Mouse (Mus musculus) frontal cortex, postnatal 10 days (tissue): ENCODE data around the gene Podxl2.

Experiments used
- DNase-seq, 2 experiments: peaks; one replicate each; pipeline ENCODE4 v3.0.0; 2022; ENCODE audit warnings: low spot score in 2 of 2, mixed read lengths in 1 of 2

Podxl2 gene

GRCm38 (mm10) chr6:88874868-88875508, at the start of gene Podxl2:
TSS of gene Podxl2 (minus strand) at chr6:88875044.
- DNase-seq = peak; percentile 76 to 85

GRCm38 (mm10) chr6:88918802-88919201, 44.0 kb upstream of the Podxl2 start:
- no peak for DNase-seq

- peak in 1 of 2 experiments; percentile 43 for DNase-seq
These were observed 41.3 kb upstream of the Podxl2 start for GRCm38 (mm10) chr6:88916153-88916552.

- DNase-seq = peak in 1 of 2 experiments; percentile 45
These were observed 40.7 kb upstream of the Podxl2 start for GRCm38 (mm10) chr6:88915510-88915909.

GRCm38 (mm10) chr6:88914799-88915198, 40.0 kb upstream of the Podxl2 start:
- no peak for DNase-seq

DNA sequence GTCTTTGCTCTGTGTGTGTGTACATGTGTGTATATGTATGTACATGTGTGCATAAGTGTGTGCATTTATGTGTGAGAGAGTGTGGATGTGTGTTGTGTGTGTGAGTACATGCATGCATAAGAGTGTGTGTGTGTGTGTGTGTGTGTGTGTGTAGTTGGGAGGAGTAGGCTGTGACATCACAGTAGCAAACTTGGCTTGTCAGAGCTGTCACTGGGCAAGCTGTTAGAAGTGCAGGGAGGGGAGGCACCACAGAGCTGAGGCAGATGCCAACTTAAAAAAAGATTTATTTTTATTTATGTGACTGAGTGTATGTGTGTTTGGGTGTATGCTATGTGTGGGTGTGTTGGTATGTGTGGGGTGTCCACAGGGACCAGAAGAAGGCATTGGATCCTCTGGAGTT, 38.6 kb upstream of the Podxl2 start:
- DNase-seq = no peak

DNA sequence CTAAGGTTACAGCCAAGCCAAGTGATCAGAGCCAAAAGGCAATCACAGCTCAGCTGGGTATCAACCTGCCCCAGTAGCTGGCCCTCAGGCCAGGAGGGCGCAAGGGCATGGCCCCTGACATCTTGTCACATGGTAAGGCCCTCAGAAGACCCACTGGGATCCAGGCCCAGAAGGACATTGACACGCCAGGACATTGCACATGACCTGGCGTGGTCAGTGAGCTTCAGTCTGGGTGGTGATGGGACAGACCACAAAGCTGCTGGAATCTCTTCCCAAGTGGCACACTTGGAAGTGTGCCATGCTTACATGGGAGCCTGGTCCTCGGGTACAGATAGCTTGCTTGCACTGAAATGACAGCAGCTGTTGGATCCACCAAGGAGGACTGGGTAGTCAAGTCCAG, 38.2 kb upstream of the Podxl2 start:
- DNase-seq = no peak

DNA sequence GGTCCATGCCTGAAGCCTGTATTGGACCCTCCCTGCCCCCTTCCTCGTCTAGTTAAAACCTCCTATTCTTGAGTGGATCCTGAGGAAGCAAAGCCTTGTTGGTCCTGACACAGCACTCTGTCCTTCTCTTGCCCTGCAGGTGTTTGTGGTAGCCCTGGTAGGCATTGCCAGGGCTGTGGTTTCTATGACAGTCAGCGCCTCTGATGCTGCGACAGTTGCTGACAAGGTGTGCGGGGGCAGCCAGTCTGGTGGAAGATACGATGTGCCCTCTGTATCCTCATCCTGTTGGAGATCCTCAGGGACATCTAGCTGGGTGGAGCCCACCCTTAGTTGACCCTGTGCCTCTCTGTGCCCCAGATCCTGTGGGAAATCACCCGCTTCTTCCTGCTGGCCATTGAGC, 34.3 kb upstream of the Podxl2 start:
- no peak for DNase-seq

- DNase-seq = peak in 1 of 2 experiments; percentile 49
These were observed 31.7 kb upstream of the Podxl2 start for GRCm38 (mm10) chr6:88906369-88907108.

DNA sequence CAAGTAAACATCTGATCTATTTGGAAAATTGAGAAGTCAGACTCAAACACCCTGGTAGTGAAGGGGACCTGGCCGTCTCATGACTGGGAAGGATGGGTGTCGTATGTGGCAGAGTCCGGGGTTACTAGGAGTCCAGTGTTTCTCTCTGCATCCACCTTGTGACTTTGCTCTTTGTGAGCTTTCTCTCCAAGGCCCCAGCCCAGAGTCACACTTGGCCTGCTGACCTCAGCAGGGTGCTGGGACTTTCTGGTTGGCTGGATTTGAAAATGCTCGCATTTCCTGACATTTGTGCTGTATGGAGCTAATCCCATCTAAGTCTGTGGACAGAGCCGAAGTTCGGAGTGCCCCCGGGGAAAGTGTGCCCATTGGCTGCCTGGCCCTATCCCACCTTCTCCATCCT, 30.2 kb upstream of the Podxl2 start:
- no peak for DNase-seq

- no peak for DNase-seq
These were observed 29.7 kb upstream of the Podxl2 start for GRCm38 (mm10) chr6:88904456-88904974.

DNA sequence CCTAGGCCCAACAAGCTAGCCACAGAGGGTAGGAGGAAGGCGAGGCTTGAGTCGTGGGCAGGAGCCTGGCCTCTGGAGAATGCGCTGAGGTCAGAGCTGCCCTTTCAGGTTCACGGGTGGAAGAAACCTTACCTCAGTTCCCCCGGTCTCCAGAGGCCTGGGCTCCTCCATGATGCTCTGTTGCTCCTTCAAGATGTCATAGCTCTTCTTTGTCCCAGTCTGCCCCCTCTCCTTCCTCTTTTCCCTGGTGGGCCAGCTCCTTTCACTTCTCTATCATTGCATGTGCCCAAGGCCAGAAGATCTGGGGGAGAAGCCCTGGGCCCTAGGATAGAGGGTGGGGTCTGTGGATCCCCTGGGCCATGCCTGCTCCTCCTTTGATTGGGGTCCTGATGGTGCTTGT, 28.9 kb upstream of the Podxl2 start:
- DNase-seq = no peak

GRCm38 (mm10) chr6:88901947-88902820, 27.3 kb upstream of the Podxl2 start, which contains the start of gene Tpra1:
TSS of gene Tpra1 (plus strand) at chr6:88902251.
- peak; percentile 92 to 93 for DNase-seq

DNA sequence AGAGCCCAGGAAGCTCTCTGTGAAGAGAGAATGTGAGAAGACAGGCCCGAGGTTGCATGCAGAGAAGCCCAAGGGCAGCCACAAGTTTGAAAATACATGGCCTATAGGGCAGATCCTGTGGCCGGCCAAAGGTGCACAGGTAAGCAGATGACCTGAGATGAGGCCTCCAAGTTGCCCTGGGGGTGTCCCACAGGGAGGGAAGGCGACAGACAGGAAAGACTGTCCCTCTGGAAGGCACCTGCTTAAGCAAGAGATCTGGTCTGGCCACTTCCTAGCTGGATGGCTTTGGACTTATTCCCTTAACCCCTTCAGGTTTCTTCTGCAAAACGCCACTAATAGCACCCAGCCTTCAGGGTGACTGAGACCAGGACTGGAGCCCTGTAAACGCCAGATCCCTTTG, 26.6 kb upstream of the Podxl2 start:
- DNase-seq = no peak

GRCm38 (mm10) chr6:88899628-88900027, 24.8 kb upstream of the Podxl2 start:
- no peak for DNase-seq

- no peak for DNase-seq
These were observed 24.2 kb upstream of the Podxl2 start for GRCm38 (mm10) chr6:88899086-88899485.

DNA sequence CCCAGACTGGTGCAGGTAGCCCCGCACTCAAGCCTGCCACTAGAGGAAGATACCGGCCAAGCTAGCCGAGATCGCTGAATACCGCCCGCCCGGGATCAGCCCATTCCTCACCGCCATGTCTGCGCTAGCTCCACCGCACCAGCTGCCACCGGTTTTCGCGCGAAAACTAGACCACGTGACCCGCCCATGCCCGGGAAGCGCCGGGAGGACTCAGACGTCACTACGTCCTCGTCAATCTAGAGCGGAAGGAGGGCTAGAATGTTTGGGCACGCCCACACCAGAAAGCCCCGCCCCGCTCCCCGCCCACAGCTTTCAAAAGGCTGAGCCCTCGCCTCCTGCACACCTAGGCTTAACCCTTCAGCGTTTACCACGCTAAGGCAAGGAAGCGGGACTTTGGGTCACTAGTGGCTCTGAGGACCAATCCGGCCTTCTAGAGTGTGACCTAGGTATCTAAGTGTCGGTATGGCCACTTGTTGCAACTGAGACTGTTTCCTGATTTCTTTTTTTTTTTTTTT, 23.7 kb upstream of the Podxl2 start, which contains the start of gene Mcm2:
Gene Mcm2, minus strand, starts transcription at position 247 of the 515 bp plus-strand sequence.
- DNase-seq = peak; percentile 89 to 92

- no peak for DNase-seq
These were observed 22.4 kb upstream of the Podxl2 start for GRCm38 (mm10) chr6:88897246-88897645.

DNA sequence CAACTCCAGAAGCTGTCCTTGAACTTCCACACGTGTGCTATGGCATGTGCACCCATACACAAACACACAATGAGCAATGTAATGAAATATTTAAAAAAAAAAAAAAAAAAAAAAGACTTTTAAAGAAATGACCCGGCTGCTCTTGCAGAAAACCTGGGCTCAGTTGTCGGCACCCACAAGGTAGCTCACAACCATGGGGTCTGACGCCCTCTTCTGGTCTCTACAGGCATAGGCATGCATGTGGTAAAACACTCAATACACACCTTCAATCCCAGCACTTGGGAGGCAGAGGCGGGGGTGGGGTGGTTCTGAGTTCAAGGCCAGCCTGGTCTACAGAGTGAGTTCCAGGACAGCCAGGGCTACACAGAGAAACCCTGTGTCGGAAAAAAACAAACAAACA, 21.1 kb upstream of the Podxl2 start:
- DNase-seq = no peak

DNA sequence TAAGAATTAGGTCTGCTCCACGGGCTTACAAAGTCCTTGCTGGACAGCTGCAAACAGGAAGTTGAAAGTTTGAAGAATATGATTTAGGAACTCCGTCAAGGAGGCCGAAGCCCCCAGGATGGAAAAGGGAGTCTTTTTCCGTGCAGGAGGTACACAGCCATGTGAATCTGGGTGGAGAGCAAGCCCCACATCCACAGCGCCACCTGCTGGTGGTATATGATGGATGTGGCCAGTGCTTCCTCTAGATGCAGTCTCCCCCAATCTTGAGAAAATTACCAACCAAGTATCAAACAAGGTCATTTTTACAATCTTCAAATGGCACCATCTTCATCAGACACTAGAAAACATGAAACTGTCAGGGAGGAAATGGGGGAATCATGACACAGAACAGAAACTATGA, 18.7 kb upstream of the Podxl2 start:
- DNase-seq = no peak

GRCm38 (mm10) chr6:88890832-88891231, 16.0 kb upstream of the Podxl2 start:
- no peak for DNase-seq
